20 mouse cellular contexts compared by ENCODE assay signal in genomic region chr8:80289282-80289681, GRCm38 (mm10).
"Had no signal": no experiment of that assay in that cellular context is flagged by ENCODE, and none has a peak within 500 bp of the region (broad histone marks: within the 10 kb centered on the region; RNA-seq: fewer than 3 reads in every experiment).

No protein-coding gene starts in this region.

- H3K4me2 ChIP-seq: liver, embryonic 13.5 days; liver, embryonic 15.5 days; lung, embryonic 15.5 days; midbrain, embryonic 12.5 days; neural tube, embryonic 13.5 days; neural tube, embryonic 15.5 days had no signal

- H3K36me3 ChIP-seq: liver, embryonic 13.5 days; liver, embryonic 15.5 days; lung, embryonic 15.5 days; midbrain, embryonic 10.5 days; midbrain, embryonic 12.5 days; neural tube, embryonic 13.5 days; neural tube, embryonic 15.5 days had no signal

- H3K27me3 ChIP-seq: liver, embryonic 13.5 days; liver, embryonic 15.5 days; lung, embryonic 15.5 days; midbrain, embryonic 12.5 days; neural tube, embryonic 13.5 days; neural tube, embryonic 15.5 days had no signal

- H3K27ac ChIP-seq: liver, embryonic 13.5 days; liver, embryonic 15.5 days; midbrain, embryonic 10.5 days; midbrain, embryonic 12.5 days; neural tube, embryonic 13.5 days; neural tube, embryonic 15.5 days had no signal

- ATAC-seq: midbrain, embryonic 16.5 days had no signal

- H3K9me3 ChIP-seq: liver, embryonic 13.5 days; liver, embryonic 15.5 days; lung, embryonic 15.5 days; midbrain, embryonic 10.5 days; midbrain, embryonic 12.5 days; neural tube, embryonic 13.5 days; neural tube, embryonic 15.5 days had no signal

- H3K4me3 ChIP-seq: liver, embryonic 13.5 days; liver, embryonic 15.5 days; lung, embryonic 15.5 days; midbrain, embryonic 10.5 days; midbrain, embryonic 12.5 days; myocyte; neural tube, embryonic 13.5 days; neural tube, embryonic 15.5 days had no signal

- DNase-seq: liver, embryonic 13.5 days; lung, adult 18-20 months; lung, postnatal 10 days; midbrain, embryonic 14.5 days; retina, postnatal 1 day; right cerebral cortex, adult 18-20 months; right cerebral cortex, postnatal 25 days; right cerebral cortex, postnatal 4 days; spleen, adult 18-20 months; thymus, adult 18-20 months; thymus, postnatal 14 days; thymus, postnatal 36 days had no signal

- H3K9ac ChIP-seq: liver, embryonic 13.5 days; liver, embryonic 15.5 days; lung, embryonic 15.5 days; midbrain, embryonic 12.5 days; neural tube, embryonic 13.5 days; neural tube, embryonic 15.5 days had no signal

- H3K4me1 ChIP-seq: liver, embryonic 13.5 days; liver, embryonic 15.5 days; midbrain, embryonic 10.5 days; midbrain, embryonic 12.5 days; neural tube, embryonic 13.5 days; neural tube, embryonic 15.5 days had no signal
